Mouse (Mus musculus) testis, adult 2 months (tissue): Measurements from ENCODE around the gene Ramp1. TPM values are rescaled to one million over a fixed set of nuclear protein-coding genes. Genes with fewer than 3 reads are reported as not detected.

Experiments
- H3K27ac ChIP-seq: fragments of 200-500 bp; 2 replicates; pipeline ENCODE4 v1.5.1; 2012; ENCODE audit warnings: low read depth, low read length; ENCODE audit not compliant: control insufficient read depth, insufficient read depth
- H3K27me3 ChIP-seq: fragments of 200-500 bp; 2 replicates; pipeline ENCODE4 v1.6.1; 2012; ENCODE audit warnings: mild to moderate bottlenecking, low read length, moderate library complexity; ENCODE audit not compliant: control insufficient read depth, insufficient read depth
- H3K36me3 ChIP-seq: fragments of 200-500 bp; 2 replicates; pipeline ENCODE4 v1.6.1; 2012; ENCODE audit warnings: mild to moderate bottlenecking, low read length; ENCODE audit not compliant: control insufficient read depth, insufficient read depth
- H3K4me1 ChIP-seq: fragments of 200-500 bp; 2 replicates; pipeline ENCODE4 v1.6.1; 2012; ENCODE audit warnings: low read length; ENCODE audit not compliant: control insufficient read depth, insufficient read depth
- H3K4me3 ChIP-seq: fragments of 200-500 bp; 2 replicates; pipeline ENCODE4 v1.5.1; 2012; ENCODE audit warnings: low read depth, mild to moderate bottlenecking, low read length, moderate library complexity, mixed read lengths; ENCODE audit not compliant: control insufficient read depth
- CTCF ChIP-seq: fragments of 200-500 bp; IDR thresholded peaks from 2 replicates; pipeline ENCODE4 v1.5.1; 2012; ENCODE audit warnings: low read depth, mild to moderate bottlenecking, inconsistent platforms, low read length, moderate library complexity; ENCODE audit not compliant: control insufficient read depth, insufficient read depth, insufficient replicate concordance
- POLR2A ChIP-seq: fragments of 200-500 bp; IDR thresholded peaks from 2 replicates; pipeline ENCODE4 v1.6.1; 2012; ENCODE audit warnings: low read depth, mild to moderate bottlenecking, inconsistent platforms, low read length, moderate library complexity; ENCODE audit not compliant: control insufficient read depth
- polyA plus RNA-seq: library from polyadenylated mRNA; depleted of rRNA; stranded (reverse); fragments of >200 nt; gene quantifications from 2 replicates; pipeline ENCODE4 v1.2.3, GENCODE M21; 2012; rRNA removed

Gene Ramp1
- polyA plus RNA-seq, 1 experiment, result 2.1 TPM

GRCm38 (mm10) chr1:91251927-91252326 lies 72.3 kb downstream of the Ramp1 start:
- Histone ChIP-seq H3K4me3 (no peak overlapping the region), H3K27me3 (no peaks in the 10 kb centered on the region), H3K27ac (no peak overlapping the region), H3K4me1 (peaks cover 8% of the 10 kb centered on the region), H3K36me3 (peaks cover 1% of the 10 kb centered on the region; the same call in 1 of the 2 replicates)
- no peak for TF ChIP-seq CTCF
- no peak for TF ChIP-seq POLR2A

- TF ChIP-seq CTCF (no peak), POLR2A (no peak)
- no peak overlapping the region for H3K27ac ChIP-seq
- H3K36me3 ChIP-seq, result peaks cover 1% of the 10 kb centered on the region
- H3K4me1 ChIP-seq, result no peaks in the 10 kb centered on the region
- no peaks in the 10 kb centered on the region for H3K27me3 ChIP-seq
- H3K4me3 ChIP-seq, result no peak overlapping the region
These were observed 78.3 kb downstream of the Ramp1 start for GRCm38 (mm10) chr1:91257918-91258317.

- Histone ChIP-seq H3K27me3 (no peaks in the 10 kb centered on the region), H3K27ac (no peak overlapping the region), H3K4me3 (no peak overlapping the region), H3K36me3 (peaks cover 1% of the 10 kb centered on the region), H3K4me1 (no peaks in the 10 kb centered on the region)
- TF ChIP-seq CTCF, result no peak
- no peak for TF ChIP-seq POLR2A
These were observed 80.2 kb downstream of the Ramp1 start for GRCm38 (mm10) chr1:91259794-91260193.

- no peaks in the 10 kb centered on the region for H3K4me1 ChIP-seq
These were observed 82.9 kb downstream of the Ramp1 start for GRCm38 (mm10) chr1:91262508-91262907.

GRCm38 (mm10) chr1:91272260-91272659 lies 92.6 kb downstream of the Ramp1 start:
- Histone ChIP-seq H3K27me3 (no peaks in the 10 kb centered on the region), H3K4me3 (no peak overlapping the region), H3K4me1 (no peaks in the 10 kb centered on the region), H3K27ac (no peak overlapping the region), H3K36me3 (no peaks in the 10 kb centered on the region; the same call in 1 of the 2 replicates)
- TF ChIP-seq POLR2A, result no peak
- TF ChIP-seq CTCF, result no peak

More at GRCm38 (mm10) chr1:91262508-91262907, 82.9 kb downstream of the Ramp1 start:
- Histone ChIP-seq H3K36me3 (no peaks in the 10 kb centered on the region; the same call in 1 of the 2 replicates), H3K4me3 (no peak overlapping the region), H3K27ac (no peak overlapping the region), H3K27me3 (no peaks in the 10 kb centered on the region)
- TF ChIP-seq CTCF (no peak), POLR2A (no peak)

Other genes starting within 250 kb of the Ramp1 start
- not detected in 2 replicates for gene Prlh, start 226.7 kb upstream of the Ramp1 start, polyA plus RNA-seq
- 0.12 and 1.2 TPM in 2 replicates for gene Rab17, start 210.2 kb upstream of the Ramp1 start, polyA plus RNA-seq
- gene Lrrfip1, start 181.1 kb upstream of the Ramp1 start, polyA plus RNA-seq, result 0.63 and 1.3 TPM in 2 replicates
- 11.7 and 14.4 TPM in 2 replicates for gene Rbm44, start 34.7 kb upstream of the Ramp1 start, polyA plus RNA-seq
- 159 and 164 TPM in 2 replicates for gene Ube2f, start 70.5 kb downstream of the Ramp1 start, polyA plus RNA-seq
- 13.3 and 18.0 TPM in 2 replicates for gene Scly, start 118.5 kb downstream of the Ramp1 start, polyA plus RNA-seq
- 0.27 and 0.29 TPM in 2 replicates for gene Espnl, start 142.3 kb downstream of the Ramp1 start, polyA plus RNA-seq
- 0.21 and 0.31 TPM in 2 replicates for gene Klhl30, start 171.2 kb downstream of the Ramp1 start, polyA plus RNA-seq
- gene Erfe, start 186.6 kb downstream of the Ramp1 start, polyA plus RNA-seq, result 0.90 and 1.2 TPM in 2 replicates
- 20.0 and 20.2 TPM in 2 replicates for gene Ilkap, start 219.0 kb downstream of the Ramp1 start, polyA plus RNA-seq
- 5.1 and 5.6 TPM in 2 replicates for gene Hes6, start 234.2 kb downstream of the Ramp1 start, polyA plus RNA-seq